21 mouse cellular contexts compared by ENCODE assay signal in genomic region chr4:147398741-147399140, GRCm38 (mm10). TPM values are rescaled to one million over a fixed set of nuclear protein-coding genes. Genes with fewer than 3 reads are reported as not detected.
DNase-seq lines count a peak whose midpoint lies in the region; ATAC-seq and TF ChIP-seq lines count a peak whose summit lies in the region.
"Not testable (repeated sequence)": the region's sequence is repeated elsewhere in the genome, so short reads cannot be mapped to it uniquely, and the experiment has no call there.
"Had no signal": no experiment of that assay in that cellular context is flagged by ENCODE, and none has a peak within 500 bp of the region (broad histone marks: within the 10 kb centered on the region; RNA-seq: fewer than 3 reads in every experiment).

No protein-coding gene starts in this region.

- H3K9ac ChIP-seq in heart, embryonic 15.5 days; liver, postnatal 0 days (replicated peaks); neural tube, embryonic 11.5 days (ENCODE audit: low read length): not testable (repeated sequence)

- not testable (repeated sequence) for H3K27me3 ChIP-seq in heart, embryonic 15.5 days; liver, postnatal 0 days (ENCODE audit: insufficient read depth, low read length); neural tube, embryonic 11.5 days (ENCODE audit: control insufficient read depth, insufficient read depth, low read length)

- H3K4me1 ChIP-seq in heart, embryonic 15.5 days (replicated peaks); liver, postnatal 0 days (ENCODE audit: insufficient read depth); neural tube, embryonic 11.5 days (ENCODE audit: control insufficient read depth, insufficient read depth, low read length): not testable (repeated sequence)

- peaks cover 25% of the 10 kb centered on the region for H3K9me3 ChIP-seq in heart, embryonic 15.5 days (replicated peaks)
- H3K9me3 ChIP-seq in liver, postnatal 0 days (ENCODE audit: low read length) = peaks cover 16% of the 10 kb centered on the region
- H3K9me3 ChIP-seq in neural tube, embryonic 11.5 days (ENCODE audit: control insufficient read depth, low read length) = peaks cover 21% of the 10 kb centered on the region

- not testable (repeated sequence) for H3K36me3 ChIP-seq in heart, embryonic 15.5 days; liver, postnatal 0 days (replicated peaks; ENCODE audit: insufficient read depth, low read length); neural tube, embryonic 11.5 days (ENCODE audit: control insufficient read depth, insufficient read depth, low read length)

- intact Hi-C loops in gastrocnemius, adult 2 months (cut with DNase I) = not testable (repeated sequence)

- H3K27ac ChIP-seq in gastrocnemius, adult 2 months; heart, embryonic 15.5 days; liver, postnatal 0 days (ENCODE audit: low read depth); neural tube, embryonic 11.5 days (ENCODE audit: low read depth, low read length): not testable (repeated sequence)

- H3K4me3 ChIP-seq in gastrocnemius, adult 2 months; heart, embryonic 15.5 days; liver, postnatal 0 days (ENCODE audit: low read depth, low read length); neural tube, embryonic 11.5 days (ENCODE audit: low read depth, low read length): not testable (repeated sequence)

- TF ChIP-seq CTCF in gastrocnemius, adult 2 months (IDR thresholded peaks at IDR 0.05); liver, postnatal 0 days (IDR thresholded peaks at IDR 0.05; ENCODE audit: low read depth): not testable (repeated sequence)

- not testable (repeated sequence) for TF ChIP-seq EP300 in liver, postnatal 0 days (IDR thresholded peaks at IDR 0.05; ENCODE audit: low read depth)

- DNase-seq in R1 (ENCODE audit: low read depth, low spot score) = peak; percentile 27
- peak; percentile 21 for DNase-seq in gastrocnemius, adult 2 months
- DNase-seq in liver, postnatal 0 days = peak; percentile 18
- DNase-seq in neural tube, embryonic 11.5 days (ENCODE audit: low spot score) = peak; percentile 8
- peak; percentile 55 for DNase-seq in testis, postnatal 10 days (ENCODE audit: low spot score)
- peak; percentile 8 for DNase-seq in yolk sac, embryonic 10.5 days (ENCODE audit: low spot score)

- ATAC-seq in heart, embryonic 15.5 days (replicated peaks; ENCODE audit: insufficient number of reproducible peaks, insufficient read depth, low FRiP score, low read depth) = 0 out of 2 replicates have a peak, but pooled peaks have one; percentile 53
- ATAC-seq in liver, postnatal 0 days; neural tube, embryonic 11.5 days (ENCODE audit: insufficient read depth, low FRiP score, low TSS enrichment): not testable (repeated sequence)

- 77% methylated on average over 1 of the region's 1 CpGs for WGBS in heart, embryonic 15.5 days
- 84% methylated on average over 1 of the region's 1 CpGs for WGBS in liver, postnatal 0 days (ENCODE audit: insufficient replicate concordance)
- 93% methylated on average over 1 of the region's 1 CpGs for WGBS in neural tube, embryonic 11.5 days

- H3K4me2 ChIP-seq in heart, embryonic 15.5 days; liver, postnatal 0 days (ENCODE audit: low read depth, low read length); neural tube, embryonic 11.5 days (ENCODE audit: low read depth): not testable (repeated sequence)

RNA-seq across cellular contexts. Expression of gene Zfp978, which starts 37.6 kb away (rescaled TPM):
- total RNA-seq in gastrocnemius, adult 2 months (2021) = not detected
- 0.19 TPM in 1 of 2 replicates, not detected in the other for polyA plus RNA-seq in heart, embryonic 15.5 days (2015; fragmentation: Nextera tagmentation; extraction: Ambion mirVana)
- not detected in 2 replicates for polyA plus RNA-seq in liver, postnatal 0 days (2015; fragmentation: Nextera tagmentation; extraction: Ambion mirVana)
- polyA plus RNA-seq in neural tube, embryonic 11.5 days (2014; fragmentation: Nextera tagmentation; extraction: Ambion mirVana) = 0.28 TPM in 1 of 2 replicates, not detected in the other
- total RNA-seq: forebrain, postnatal 0 days; gastrocnemius, adult 8-10 months; gastrocnemius, postnatal 25 days had no signal
- polyA plus RNA-seq: CD4-positive, CD25-positive, alpha-beta regulatory T cell, adult 4 months; embryonic facial prominence, embryonic 12.5 days; embryonic facial prominence, embryonic 15.5 days; forebrain, embryonic 14.5 days; forebrain, postnatal 0 days; gonadal fat pad, adult 2 months; heart, adult 2 months; heart, embryonic 11.5 days; heart, embryonic 14.5 days; hindbrain, embryonic 10.5 days; hindbrain, embryonic 13.5 days; hindbrain, embryonic 16.5 days had no signal
